Mouse (Mus musculus) G1E (cell line): ENCODE results near the gene Fam118b. TPM values are rescaled to one million over a fixed set of nuclear protein-coding genes. Genes with fewer than 3 reads are reported as not detected.

Experiments used
- ATAC-seq: 2 replicates; pipeline ENCODE4 v1.8.0; 2016; ENCODE audit warnings: mild to moderate bottlenecking; ENCODE audit not compliant: insufficient number of reproducible peaks, poor library complexity, low FRiP score, severe bottlenecking; ENCODE audit errors: extremely low read depth
- DNase-seq: peaks from one replicate; pipeline ENCODE4 v3.0.0; 2012; ENCODE audit warnings: low spot score
- H3K27me3 ChIP-seq: 2 replicates; pipeline ENCODE4 v1.6.1; 2012; ENCODE audit warnings: mild to moderate bottlenecking, low read length, inconsistent platforms; ENCODE audit not compliant: insufficient read depth
- H3K36me3 ChIP-seq: replicated peaks from 2 replicates; pipeline ENCODE3; 2012; ENCODE audit warnings: mild to moderate bottlenecking, inconsistent platforms
- H3K4me1 ChIP-seq: 2 replicates; pipeline ENCODE4 v1.6.1; 2012; ENCODE audit warnings: low read depth, low read length, inconsistent platforms, mixed read lengths; ENCODE audit not compliant: insufficient read depth
- H3K4me3 ChIP-seq: 2 replicates; pipeline ENCODE4 v1.5.1; 2012; ENCODE audit warnings: low read depth, mild to moderate bottlenecking, inconsistent platforms, low read length, moderate library complexity, mixed read lengths
- H3K9me3 ChIP-seq: replicated peaks from 2 replicates; pipeline ENCODE4 v1.6.1; 2012; ENCODE audit warnings: inconsistent platforms
- CTCF ChIP-seq: IDR thresholded peaks from 2 replicates; pipeline ENCODE4 v1.5.1; 2012; ENCODE audit warnings: low read depth, low read length, inconsistent platforms, mixed read lengths
- GATA1 ChIP-seq: IDR thresholded peaks from 2 replicates; pipeline ENCODE4 v1.6.1; 2012; ENCODE audit warnings: borderline replicate concordance, low read length, inconsistent platforms, mixed read lengths
- GATA2 ChIP-seq: IDR thresholded peaks from 2 replicates; pipeline ENCODE4 v1.6.1; 2012; ENCODE audit warnings: low read depth, low read length, inconsistent platforms, borderline replicate concordance
- POLR2AphosphoS5 ChIP-seq: IDR thresholded peaks from 2 replicates; pipeline ENCODE4 v1.6.1; 2012; ENCODE audit warnings: low read depth, low read length, inconsistent platforms; ENCODE audit not compliant: insufficient replicate concordance
- TAL1 ChIP-seq: conservative IDR thresholded peaks from 2 replicates; pipeline ENCODE4 v1.6.1; 2012; ENCODE audit warnings: low read depth, low read length, inconsistent platforms, mixed read lengths
- polyA plus RNA-seq: library from polyadenylated mRNA; stranded (reverse); fragments of >175 nt; gene quantifications from 2 replicates; pipeline ENCODE4 v1.2.3, GENCODE M21; 2012
- total RNA-seq, 2 experiments: library from RNA; stranded (forward) in 1 of 2; stranded (reverse) in 1 of 2; fragments of 200-1000 nt in 1 of 2; fragments of >200 nt in 1 of 2; fragmentation: Nextera tagmentation in 1 of 2; gene quantifications; 2 replicates each; pipeline ENCODE4 v1.2.3; 2014 to 2017

The Fam118b gene
- total and polyA plus RNA-seq, 3 experiments = 9.5 to 44.0 (median 38.7) TPM

- DNase-seq (no peak), ATAC-seq (no peak)
- 0 out of 2 replicates have a peak, but pooled peaks cover 2% of the 10 kb centered on the region for H3K9me3 ChIP-seq
- peaks cover 67% of the 10 kb centered on the region for H3K36me3 ChIP-seq
- no peaks in the 10 kb centered on the region for H3K4me1 ChIP-seq
- TF ChIP-seq GATA1 = no peak
- no peak for TF ChIP-seq TAL1
- no peak for TF ChIP-seq CTCF
- TF ChIP-seq GATA2 = no peak
- no peak for TF ChIP-seq POLR2AphosphoS5
- no peak overlapping the region for H3K4me3 ChIP-seq
- no peaks in the 10 kb centered on the region for H3K27me3 ChIP-seq
Observed at GRCm38 (mm10) chr9:35277855-35278365, 10.3 kb upstream of the Fam118b start.

- no peaks in the 10 kb centered on the region for H3K27me3 ChIP-seq
- ATAC-seq = no peak
Observed at GRCm38 (mm10) chr9:35267976-35268715, 541 bp upstream of the Fam118b start.

GRCm38 (mm10) chr9:35264509-35264908, 3.1 kb downstream of the Fam118b start:
- ATAC-seq (no peak), DNase-seq (no peak)
- Histone ChIP-seq H3K9me3 (no peaks in the 10 kb centered on the region), H3K4me3 (no peak overlapping the region; the same call in 1 of the 2 replicates), H3K27me3 (no peaks in the 10 kb centered on the region), H3K36me3 (peaks cover 29% of the 10 kb centered on the region), H3K4me1 (peaks cover 69% of the 10 kb centered on the region)
- TF ChIP-seq CTCF (no peak), TAL1 (peak; percentile 43; the same call in 1 of the 2 replicates)

More at GRCm38 (mm10) chr9:35267976-35268715, 541 bp upstream of the Fam118b start:
- TF ChIP-seq GATA1 = no peak
- TF ChIP-seq TAL1 = 0 out of 2 replicates have a peak, but pooled peaks have one; percentile 11
- no peak for TF ChIP-seq CTCF
- Histone ChIP-seq H3K36me3 (peaks cover 48% of the 10 kb centered on the region), H3K4me3 (peak overlapping the region; percentile 89), H3K9me3 (no peaks in the 10 kb centered on the region), H3K4me1 (peaks cover 59% of the 10 kb centered on the region)
- no peak for DNase-seq

GRCm38 (mm10) chr9:35263431-35263830, 4.2 kb downstream of the Fam118b start:
- Histone ChIP-seq H3K27me3 (no peaks in the 10 kb centered on the region), H3K4me1 (peaks cover 61% of the 10 kb centered on the region), H3K9me3 (no peaks in the 10 kb centered on the region), H3K4me3 (peak overlapping the region; percentile 60; the same call in 1 of the 2 replicates), H3K36me3 (peaks cover 30% of the 10 kb centered on the region)
- TF ChIP-seq CTCF (no peak), TAL1 (no peak), GATA2 (no peak)
- DNase-seq (no peak), ATAC-seq (peak; percentile 47)

- peaks cover 62% of the 10 kb centered on the region for H3K4me1 ChIP-seq
- no peak overlapping the region; the same call in 1 of the 2 replicates for H3K4me3 ChIP-seq
- peaks cover 37% of the 10 kb centered on the region for H3K36me3 ChIP-seq
- DNase-seq (no peak), ATAC-seq (no peak)
- H3K27me3 ChIP-seq = no peaks in the 10 kb centered on the region
- TF ChIP-seq CTCF (no peak), GATA1 (no peak), POLR2AphosphoS5 (no peak), TAL1 (no peak), GATA2 (no peak)
- H3K9me3 ChIP-seq = no peaks in the 10 kb centered on the region
Observed at GRCm38 (mm10) chr9:35262418-35262817, 5.2 kb downstream of the Fam118b start.

GRCm38 (mm10) chr9:35257365-35257764, 10.2 kb downstream of the Fam118b start:
- H3K9me3 ChIP-seq = no peaks in the 10 kb centered on the region
- ATAC-seq (no peak), DNase-seq (no peak)
- H3K4me3 ChIP-seq = no peak overlapping the region
- H3K4me1 ChIP-seq = peaks cover 43% of the 10 kb centered on the region
- H3K27me3 ChIP-seq = no peaks in the 10 kb centered on the region
- TF ChIP-seq TAL1 = no peak
- TF ChIP-seq GATA2 = no peak
- TF ChIP-seq POLR2AphosphoS5 = no peak
- TF ChIP-seq CTCF = no peak
- TF ChIP-seq GATA1 = no peak
- peaks cover 65% of the 10 kb centered on the region for H3K36me3 ChIP-seq

DNA sequence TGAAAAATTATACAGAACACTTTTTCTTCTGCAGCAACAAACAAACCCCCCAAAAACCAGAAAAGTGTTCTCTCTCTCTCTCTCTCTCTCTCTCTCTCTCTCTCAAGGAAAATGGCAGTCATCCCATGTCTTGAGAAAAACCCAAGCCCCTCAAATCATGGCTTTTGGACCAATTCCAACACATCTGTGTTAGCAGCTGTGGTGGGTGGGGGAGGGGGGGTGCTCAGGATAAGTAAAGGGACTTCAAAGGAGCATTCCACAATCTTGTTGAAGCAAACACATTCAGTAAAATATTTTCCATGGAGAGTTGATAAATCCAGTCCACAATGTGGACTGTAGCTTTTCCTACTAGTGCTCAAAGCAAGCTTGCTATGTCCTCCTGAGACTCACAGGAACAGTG, 18.1 kb downstream of the Fam118b start:
- no peak overlapping the region for H3K4me3 ChIP-seq
- no peaks in the 10 kb centered on the region for H3K27me3 ChIP-seq
- no peaks in the 10 kb centered on the region for H3K9me3 ChIP-seq
- TF ChIP-seq GATA2 (no peak), POLR2AphosphoS5 (no peak), CTCF (no peak)
- DNase-seq = no peak
- peaks cover 9% of the 10 kb centered on the region; the same call in 1 of the 2 replicates for H3K4me1 ChIP-seq
- no peak for ATAC-seq
- peaks cover 51% of the 10 kb centered on the region for H3K36me3 ChIP-seq
